Mouse (Mus musculus) kidney, embryonic 14.5 days (tissue): ENCODE data around the gene Rasgrf1. TPM values are rescaled to one million over a fixed set of nuclear protein-coding genes. Genes with fewer than 3 reads are reported as not detected.

Experiments
- ATAC-seq: fragments of 200-750 bp; cut with Nextera tagmentation; 2 replicates; pipeline ENCODE4 v1.8.0; 2017; ENCODE audit warnings: moderate number of reproducible peaks, mild to moderate bottlenecking, moderate TSS enrichment, moderate library complexity; ENCODE audit not compliant: low FRiP score, low TSS enrichment
- H3K27ac ChIP-seq: fragments of 300-500 bp; sonication (generic); 2 replicates; pipeline ENCODE4 v1.5.1; 2014; ENCODE audit warnings: low read depth, mild to moderate bottlenecking, low read length, moderate library complexity, mixed read lengths
- H3K27me3 ChIP-seq: fragments of 300-500 bp; sonication (generic); 2 replicates; pipeline ENCODE4 v1.6.1; 2014; ENCODE audit warnings: mild to moderate bottlenecking, low read length; ENCODE audit not compliant: control insufficient read depth, insufficient read depth
- H3K36me3 ChIP-seq: fragments of 300-500 bp; sonication (generic); 2 replicates; pipeline ENCODE4 v1.6.1; 2014; ENCODE audit warnings: low read length, mixed read lengths; ENCODE audit not compliant: control insufficient read depth, insufficient read depth
- H3K4me1 ChIP-seq: fragments of 300-500 bp; sonication (generic); 2 replicates; pipeline ENCODE4 v1.6.1; 2014; ENCODE audit warnings: low read length, mixed read lengths; ENCODE audit not compliant: control insufficient read depth, insufficient read depth
- H3K4me2 ChIP-seq: fragments of 300-500 bp; sonication (generic); replicated peaks from 2 replicates; pipeline ENCODE4 v1.6.1; 2014; ENCODE audit warnings: low read depth, mild to moderate bottlenecking, low read length
- H3K4me3 ChIP-seq: fragments of 300-500 bp; sonication (generic); 2 replicates; pipeline ENCODE4 v1.5.1; 2014; ENCODE audit warnings: mild to moderate bottlenecking, low read length
- H3K9ac ChIP-seq: fragments of 300-500 bp; sonication (generic); 2 replicates; pipeline ENCODE4 v1.6.1; 2014; ENCODE audit warnings: low read depth, mild to moderate bottlenecking, low read length, moderate library complexity
- H3K9me3 ChIP-seq: fragments of 300-500 bp; sonication (generic); 2 replicates; pipeline ENCODE4 v1.6.1; 2016; ENCODE audit warnings: low read length; ENCODE audit not compliant: control insufficient read depth
- WGBS: fragments of 180-500 bp; shearing (Covaris S2); extraction: QIAGEN DNeasy Blood & Tissue Kit; methylation state at CpG from one replicate; pipeline ENCODE4 v1.1.7; 2014; 5-methylcytosine and 5-hydroxymethylcytosine counted together
- polyA plus RNA-seq: library from polyadenylated mRNA; unstranded; fragments of >200 nt; fragmentation: Nextera tagmentation; extraction: Ambion mirVana; gene quantifications from 2 replicates; pipeline ENCODE4 v1.2.1, GENCODE M21; 2014

The Rasgrf1 gene
- polyA plus RNA-seq, 1 experiment from 2014 or later: 0.11 TPM

DNA sequence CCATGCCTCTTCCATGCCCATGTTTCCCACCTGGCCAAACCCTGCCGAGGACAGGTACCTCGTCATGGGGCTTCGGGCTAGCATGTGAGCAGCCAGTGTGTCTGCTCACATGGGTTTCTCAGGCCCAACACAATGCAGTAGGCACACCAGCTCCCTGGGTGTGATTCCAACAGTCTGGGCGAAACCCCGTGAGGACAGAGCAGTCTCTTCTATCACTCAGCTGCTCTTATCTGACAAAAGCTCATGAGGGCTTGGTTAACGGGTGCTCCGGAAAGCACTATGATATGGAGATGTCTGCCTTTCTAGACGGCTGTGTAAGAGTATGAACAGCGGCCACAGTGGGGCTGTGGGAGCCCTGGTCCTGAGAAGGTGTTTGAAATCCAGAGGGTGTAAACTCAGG is 37.1 kb downstream of the Rasgrf1 start:
- WGBS: 93% methylated on average over 9 of the region's 9 CpGs
- Histone ChIP-seq H3K4me2 (no peak overlapping the region), H3K9me3 (no peaks in the 10 kb centered on the region), H3K4me1 (no peaks in the 10 kb centered on the region), H3K4me3 (no peak overlapping the region), H3K36me3 (no peaks in the 10 kb centered on the region), H3K27ac (no peak overlapping the region), H3K27me3 (no peaks in the 10 kb centered on the region), H3K9ac (no peak overlapping the region)
- ATAC-seq: no peak

DNA sequence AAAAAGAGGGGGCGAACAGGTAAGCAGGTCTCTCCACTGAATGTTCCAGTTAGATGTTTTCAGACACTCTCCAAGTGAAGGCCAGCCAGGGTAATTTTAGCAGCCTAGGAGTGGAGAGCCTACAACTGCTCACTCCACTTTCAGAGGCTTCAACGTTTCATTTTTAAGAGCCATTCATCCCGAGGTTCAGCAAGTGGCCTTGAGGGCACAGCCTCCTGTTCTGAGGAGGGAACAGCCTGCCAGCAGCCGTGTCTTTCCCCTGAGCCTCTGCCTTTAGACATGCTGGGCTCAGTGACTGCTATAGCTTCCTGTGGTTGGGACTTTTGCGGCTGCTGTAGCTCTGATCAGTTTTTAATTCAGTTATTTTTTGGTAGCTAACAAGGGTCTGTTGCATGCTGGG is 38.9 kb downstream of the Rasgrf1 start:
- H3K9me3 ChIP-seq: no peaks in the 10 kb centered on the region
- H3K4me2 ChIP-seq: no peak overlapping the region
- ATAC-seq: no peak
- no peaks in the 10 kb centered on the region for H3K27me3 ChIP-seq
- H3K36me3 ChIP-seq: no peaks in the 10 kb centered on the region
- H3K9ac ChIP-seq: no peak overlapping the region
- 62% methylated on average over 5 of the region's 5 CpGs for WGBS
- no peak overlapping the region for H3K27ac ChIP-seq
- no peaks in the 10 kb centered on the region for H3K4me1 ChIP-seq
- no peak overlapping the region for H3K4me3 ChIP-seq

DNA sequence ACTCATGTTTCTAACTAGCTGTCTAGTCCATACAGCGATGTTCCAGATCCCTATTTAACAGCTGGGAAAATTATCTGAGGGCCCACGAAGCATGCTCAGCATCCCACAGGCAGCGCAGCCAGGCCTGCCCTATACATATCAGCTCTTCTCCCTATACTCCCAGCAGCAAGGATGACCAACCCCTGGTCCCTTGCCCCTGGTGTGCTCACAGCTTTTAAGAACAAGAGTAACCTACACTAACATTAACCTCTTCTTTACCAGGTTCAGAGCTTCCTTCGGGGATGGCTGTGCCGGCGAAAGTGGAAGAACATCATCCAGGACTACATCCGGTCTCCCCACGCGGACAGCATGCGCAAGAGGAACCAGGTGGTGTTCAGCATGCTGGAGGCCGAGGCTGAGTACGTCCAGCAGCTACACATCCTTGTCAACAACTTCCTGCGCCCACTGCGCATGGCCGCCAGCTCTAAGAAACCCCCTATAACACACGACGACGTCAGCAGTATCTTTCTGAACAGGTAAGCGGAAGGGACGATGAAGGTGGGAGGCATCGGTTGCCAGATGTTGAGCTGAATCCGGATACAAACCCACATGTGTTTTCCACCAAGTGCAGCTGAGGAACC is 44.0 kb downstream of the Rasgrf1 start:
- no peaks in the 10 kb centered on the region for H3K9me3 ChIP-seq
- no peak overlapping the region for H3K9ac ChIP-seq
- ATAC-seq: no peak
- 91% methylated on average over 22 of the region's 22 CpGs for WGBS
- no peak overlapping the region for H3K4me3 ChIP-seq
- no peak overlapping the region for H3K4me2 ChIP-seq
- H3K27me3 ChIP-seq: no peaks in the 10 kb centered on the region
- no peak overlapping the region for H3K27ac ChIP-seq
- no peaks in the 10 kb centered on the region for H3K4me1 ChIP-seq
- H3K36me3 ChIP-seq: no peaks in the 10 kb centered on the region

DNA sequence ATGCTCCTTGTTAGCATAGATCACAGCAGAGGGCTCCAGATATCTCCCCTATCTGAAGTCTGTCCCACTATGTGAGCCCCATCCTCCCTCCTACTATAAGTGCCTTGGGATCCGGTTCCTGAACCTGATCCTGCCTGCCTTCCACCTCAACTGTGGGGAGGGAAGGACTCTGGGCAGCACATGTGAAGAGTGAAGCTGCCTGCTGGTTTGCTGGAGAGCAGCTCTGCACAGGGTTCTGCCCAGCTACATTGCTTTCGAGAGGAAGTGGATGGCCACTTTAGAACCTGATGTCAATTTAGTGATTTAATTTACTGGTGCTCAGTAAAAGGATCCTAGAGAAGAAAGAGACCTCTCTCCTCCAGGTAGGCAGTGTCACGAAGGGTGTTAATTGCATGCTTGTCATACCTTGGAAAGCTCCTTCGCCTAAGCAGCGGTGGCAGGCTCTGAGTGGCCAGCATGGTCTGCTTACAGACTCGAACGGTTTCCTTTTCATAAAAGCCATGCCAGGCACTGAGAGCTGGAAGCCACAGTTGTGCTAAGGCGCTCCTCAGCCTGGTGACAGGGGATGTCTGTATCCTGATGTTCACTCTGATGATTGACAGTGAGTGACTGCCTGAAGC is 45.3 kb downstream of the Rasgrf1 start:
- no peaks in the 10 kb centered on the region for H3K27me3 ChIP-seq
- no peak overlapping the region for H3K4me3 ChIP-seq
- no peak for ATAC-seq
- H3K27ac ChIP-seq: no peak overlapping the region
- no peak overlapping the region for H3K4me2 ChIP-seq
- no peaks in the 10 kb centered on the region for H3K4me1 ChIP-seq
- WGBS: 54% methylated on average over 8 of the region's 8 CpGs
- H3K36me3 ChIP-seq: no peaks in the 10 kb centered on the region
- no peak overlapping the region for H3K9ac ChIP-seq
- H3K9me3 ChIP-seq: no peaks in the 10 kb centered on the region

DNA sequence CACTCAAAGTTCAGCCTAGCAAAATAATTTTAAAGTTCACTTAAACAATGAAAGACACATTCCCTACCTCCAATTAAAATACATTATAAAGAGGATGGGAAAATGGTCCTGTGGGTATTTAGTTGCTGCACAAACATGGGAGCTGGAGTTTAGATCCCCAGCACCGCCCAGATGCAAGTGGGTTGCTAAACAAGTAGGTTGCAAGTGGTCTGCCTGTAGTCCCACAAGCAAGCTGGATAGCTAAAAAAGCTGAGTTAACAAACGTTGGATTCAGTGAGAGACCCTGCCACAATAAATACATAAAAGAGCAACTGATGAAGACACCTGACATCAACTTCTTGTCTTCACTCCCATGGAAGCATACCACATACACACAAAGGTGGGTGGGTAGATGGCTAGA is 49.3 kb downstream of the Rasgrf1 start:
- H3K9ac ChIP-seq: no peak overlapping the region
- H3K27ac ChIP-seq: no peak overlapping the region
- H3K36me3 ChIP-seq: no peaks in the 10 kb centered on the region
- H3K4me3 ChIP-seq: no peak overlapping the region
- H3K4me1 ChIP-seq: no peaks in the 10 kb centered on the region
- no peak overlapping the region for H3K4me2 ChIP-seq
- no peaks in the 10 kb centered on the region for H3K27me3 ChIP-seq
- 80% methylated on average over 2 of the region's 2 CpGs for WGBS
- no peaks in the 10 kb centered on the region for H3K9me3 ChIP-seq
- no peak for ATAC-seq

DNA sequence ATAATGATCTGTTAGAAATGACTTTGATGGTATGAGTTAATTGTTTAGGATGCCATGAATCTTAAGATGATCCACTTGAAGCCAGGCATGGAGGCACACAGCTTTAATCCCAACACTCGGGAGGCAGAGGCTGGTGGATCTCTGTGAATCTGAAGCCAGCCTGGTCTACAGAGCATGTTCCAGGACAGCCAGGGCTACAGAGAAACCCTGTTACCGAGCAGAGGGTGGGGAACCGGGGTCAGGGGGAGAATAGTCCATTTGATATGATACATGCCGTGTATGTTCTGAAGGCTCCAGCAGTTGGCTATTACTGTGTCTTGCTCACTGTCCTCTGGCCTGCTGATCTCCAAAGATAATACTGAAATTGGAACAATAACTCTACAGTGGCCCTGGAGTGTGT is 54.4 kb downstream of the Rasgrf1 start:
- Histone ChIP-seq H3K27ac (no peak overlapping the region), H3K4me3 (no peak overlapping the region), H3K9me3 (no peaks in the 10 kb centered on the region), H3K27me3 (no peaks in the 10 kb centered on the region), H3K9ac (no peak overlapping the region), H3K36me3 (no peaks in the 10 kb centered on the region), H3K4me1 (no peaks in the 10 kb centered on the region), H3K4me2 (no peak overlapping the region)
- WGBS: 85% methylated on average over 4 of the region's 4 CpGs
- ATAC-seq: no peak

DNA sequence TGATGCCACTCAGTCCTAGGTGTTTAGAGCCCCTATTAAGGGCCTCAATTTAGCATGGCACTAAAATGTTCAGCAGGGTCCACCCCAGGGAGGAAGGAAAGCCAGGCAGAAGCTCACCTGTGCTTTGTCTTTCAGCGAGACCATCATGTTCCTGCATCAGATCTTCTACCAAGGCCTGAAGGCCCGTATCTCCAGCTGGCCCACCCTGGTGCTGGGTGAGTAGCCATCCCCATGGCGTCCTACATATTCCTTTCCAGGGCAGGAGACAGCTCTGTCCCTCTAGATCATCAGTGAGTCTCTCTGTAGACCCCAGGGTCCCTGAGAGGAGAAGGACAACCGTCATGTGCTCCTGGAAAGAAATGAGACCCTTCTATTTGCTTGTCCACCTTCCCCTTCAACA is 58.0 kb downstream of the Rasgrf1 start:
- Histone ChIP-seq H3K27me3 (no peaks in the 10 kb centered on the region), H3K36me3 (no peaks in the 10 kb centered on the region), H3K9ac (no peak overlapping the region), H3K4me1 (no peaks in the 10 kb centered on the region), H3K27ac (no peak overlapping the region), H3K9me3 (no peaks in the 10 kb centered on the region), H3K4me2 (no peak overlapping the region), H3K4me3 (no peak overlapping the region)
- WGBS: 85% methylated on average over 4 of the region's 4 CpGs
- ATAC-seq: no peak

DNA sequence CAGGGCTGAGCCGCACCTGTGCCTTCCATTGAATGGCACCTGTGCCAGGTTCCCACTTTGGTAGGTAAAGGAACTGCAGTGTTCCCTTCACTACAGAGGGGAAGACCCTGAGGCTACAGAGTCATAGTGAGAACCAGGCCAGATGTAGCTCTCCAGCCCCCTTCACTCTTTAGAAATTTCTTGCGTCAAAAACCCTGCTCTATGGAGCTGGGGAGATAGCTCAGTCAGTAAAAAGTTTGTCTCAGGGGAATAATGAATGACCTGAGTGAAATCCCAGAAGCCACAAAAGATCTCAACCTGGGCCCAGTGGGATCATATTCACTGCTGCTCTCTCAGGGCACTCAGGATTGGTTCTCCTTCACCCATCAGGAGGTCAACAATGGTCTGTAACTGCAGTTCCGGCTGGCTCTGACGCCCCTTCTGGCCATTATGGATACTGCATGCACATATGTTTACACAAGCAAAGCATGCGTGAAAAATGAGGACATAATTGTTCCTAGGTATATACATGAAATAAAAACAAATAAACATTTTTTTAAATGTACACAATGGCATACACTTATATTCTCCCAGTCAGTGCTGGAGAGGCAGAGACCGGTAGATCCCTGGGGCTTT is 59.2 kb downstream of the Rasgrf1 start:
- Histone ChIP-seq H3K27ac (no peak overlapping the region), H3K9me3 (no peaks in the 10 kb centered on the region), H3K9ac (no peak overlapping the region), H3K27me3 (no peaks in the 10 kb centered on the region), H3K36me3 (no peaks in the 10 kb centered on the region), H3K4me3 (no peak overlapping the region), H3K4me2 (no peak overlapping the region), H3K4me1 (no peaks in the 10 kb centered on the region)
- no peak for ATAC-seq
- WGBS: 79% methylated on average over 6 of the region's 6 CpGs

DNA sequence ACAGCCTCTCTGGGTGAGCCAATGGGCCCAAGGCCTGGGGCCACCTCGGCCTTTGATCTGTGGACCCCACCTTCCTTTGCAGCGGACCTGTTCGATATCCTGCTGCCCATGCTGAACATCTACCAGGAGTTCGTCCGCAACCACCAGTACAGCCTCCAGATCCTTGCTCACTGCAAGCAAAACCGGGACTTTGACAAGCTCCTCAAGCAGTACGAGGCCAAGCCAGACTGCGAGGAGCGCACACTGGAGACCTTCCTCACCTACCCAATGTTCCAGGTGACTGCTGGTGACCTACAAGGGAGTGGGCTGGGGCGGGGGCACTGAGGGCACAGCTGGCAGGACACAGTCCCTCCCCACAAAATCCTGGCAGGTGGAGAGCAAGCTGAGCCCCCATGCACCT is 60.6 kb downstream of the Rasgrf1 start:
- no peaks in the 10 kb centered on the region for H3K36me3 ChIP-seq
- H3K4me1 ChIP-seq: no peaks in the 10 kb centered on the region
- H3K27ac ChIP-seq: no peak overlapping the region
- H3K9me3 ChIP-seq: no peaks in the 10 kb centered on the region
- no peaks in the 10 kb centered on the region for H3K27me3 ChIP-seq
- no peak for ATAC-seq
- 87% methylated on average over 10 of the region's 10 CpGs for WGBS
- H3K4me3 ChIP-seq: no peak overlapping the region
- H3K9ac ChIP-seq: no peak overlapping the region
- no peak overlapping the region for H3K4me2 ChIP-seq
